Mouse (Mus musculus) C2C12 (cell line): Measurements from ENCODE around the gene Rnf185. TPM values are rescaled to one million over a fixed set of nuclear protein-coding genes. Genes with fewer than 3 reads are reported as not detected.

Experiments used
- H3K27me3 ChIP-seq: one replicate; pipeline ENCODE4 v1.6.1; 2011; ENCODE audit not compliant: control insufficient read depth, insufficient read depth, insufficient read length
- H3K36me3 ChIP-seq: one replicate; pipeline ENCODE4 v1.6.1; 2011; ENCODE audit not compliant: control insufficient read depth, insufficient read depth
- H3K4me3 ChIP-seq: one replicate; pipeline ENCODE4 v1.5.1; 2011; ENCODE audit warnings: mild to moderate bottlenecking, control low read depth; ENCODE audit not compliant: poor library complexity, insufficient read depth, severe bottlenecking
- H3K79me2 ChIP-seq: one replicate; pipeline ENCODE4 v1.6.1; 2011; ENCODE audit not compliant: control insufficient read depth, insufficient read depth
- H3K79me3 ChIP-seq: one replicate; pipeline ENCODE4 v1.6.1; 2011; ENCODE audit warnings: low read depth, control low read depth
- H3ac ChIP-seq: one replicate; pipeline ENCODE3; 2011; ENCODE audit warnings: low read depth; ENCODE audit not compliant: control insufficient read depth, insufficient read length
- CEBPB ChIP-seq: IDR thresholded peaks from one replicate; pipeline ENCODE4 v1.6.1; 2011; ENCODE audit warnings: low read depth, mild to moderate bottlenecking, control low read depth, moderate library complexity
- CTCF ChIP-seq: IDR thresholded peaks from one replicate; pipeline ENCODE4 v1.5.1; 2011; ENCODE audit not compliant: control insufficient read depth, insufficient read depth, insufficient read length
- FOSL1 ChIP-seq: IDR thresholded peaks from one replicate; pipeline ENCODE4 v1.8.0; 2011; ENCODE audit warnings: mild to moderate bottlenecking, low read length; ENCODE audit not compliant: poor library complexity, insufficient read depth, severe bottlenecking
- MAX ChIP-seq: IDR thresholded peaks from one replicate; pipeline ENCODE4 v1.6.1; 2011; ENCODE audit warnings: mild to moderate bottlenecking, control low read depth
- MYOD1 ChIP-seq: IDR thresholded peaks from one replicate; pipeline ENCODE4 v1.6.1; 2011; ENCODE audit warnings: low read depth; ENCODE audit not compliant: control insufficient read depth, insufficient read length
- MYOG ChIP-seq: IDR thresholded peaks from one replicate; pipeline ENCODE4 v1.6.1; 2011; ENCODE audit not compliant: control insufficient read depth, insufficient read length; ENCODE audit errors: extremely low read depth
- USF1 ChIP-seq: IDR thresholded peaks from one replicate; pipeline ENCODE4 v1.6.1; 2011; ENCODE audit warnings: low read depth, mild to moderate bottlenecking, control low read depth, moderate library complexity
- polyA plus RNA-seq: library from polyadenylated mRNA; unstranded; fragments of >200 nt; fragmentation: generic; extraction: Trizol; gene quantifications from one replicate; pipeline ENCODE4 v1.2.1, GENCODE M21; 2012; ENCODE audit warnings: missing spikeins

Gene Rnf185
- polyA plus RNA-seq, 1 experiment: 18.9 TPM

DNA sequence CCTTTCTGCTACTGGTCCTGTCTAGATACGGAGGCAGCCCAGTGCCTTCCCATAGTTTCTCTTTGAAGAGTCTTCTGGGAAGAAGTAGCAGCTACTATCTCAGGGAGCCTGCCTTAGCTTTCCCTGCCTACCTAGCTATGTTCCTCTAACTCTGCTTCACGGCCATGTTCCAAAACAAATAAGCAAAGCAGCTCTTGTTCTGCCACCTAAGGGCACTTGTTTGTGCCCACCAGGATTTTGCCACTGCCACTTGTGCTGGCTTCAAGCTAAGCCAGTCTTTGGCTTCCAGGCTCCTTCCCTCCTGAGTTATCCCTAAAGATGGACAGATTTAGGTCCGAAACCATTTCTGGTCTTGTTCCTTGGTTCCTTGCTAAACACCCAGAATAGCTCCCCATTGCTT, 40.1 kb downstream of the Rnf185 start:
- Histone ChIP-seq H3K4me3 (no peak overlapping the region), H3K27me3 (no peaks in the 10 kb centered on the region), H3ac (no peak overlapping the region), H3K79me3 (peaks cover 15% of the 10 kb centered on the region), H3K36me3 (peaks cover 24% of the 10 kb centered on the region), H3K79me2 (peaks cover 18% of the 10 kb centered on the region)
- no peak for TF ChIP-seq USF1
- no peak for TF ChIP-seq CTCF
- TF ChIP-seq MAX: no peak
- no peak for TF ChIP-seq FOSL1
- TF ChIP-seq MYOG: no peak
- TF ChIP-seq CEBPB: no peak
- no peak for TF ChIP-seq MYOD1

DNA sequence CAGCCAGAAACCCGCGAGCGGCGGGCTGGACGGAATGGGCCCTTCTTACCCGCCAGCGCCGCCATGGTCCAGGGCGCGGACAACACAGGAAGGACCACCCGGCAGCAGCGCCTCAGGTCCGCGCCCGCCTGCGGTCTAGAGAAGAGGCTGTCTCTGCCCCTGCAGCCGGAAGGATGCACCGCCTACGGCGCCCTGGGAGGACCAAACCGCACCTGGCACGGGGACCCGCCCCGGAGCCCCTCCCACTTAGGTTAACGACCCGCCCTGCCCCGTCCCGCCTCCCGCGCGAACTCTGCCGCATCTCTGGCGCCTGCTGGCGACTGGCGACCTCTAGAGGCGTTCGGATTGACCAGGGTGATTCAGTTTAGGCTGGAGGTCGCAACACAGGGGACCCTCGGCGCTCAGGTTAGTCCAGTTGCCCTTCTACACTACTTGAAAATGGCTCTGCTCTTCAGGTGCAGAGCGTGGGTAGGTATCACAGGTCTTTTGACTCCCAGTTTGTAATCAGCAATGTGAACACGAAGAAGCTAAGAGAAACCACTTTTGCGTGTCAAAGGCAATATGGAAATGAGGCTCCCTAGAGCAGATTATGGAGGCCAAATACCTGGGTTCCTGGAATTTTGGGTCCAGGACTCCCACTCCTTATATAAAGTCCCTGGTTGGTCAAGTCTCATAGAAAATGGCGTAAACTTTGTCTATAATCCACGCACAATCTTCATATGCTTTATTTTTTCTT, 43.0 kb downstream of the Rnf185 start, which contains the start of gene Limk2:
Gene Limk2, minus strand, starts transcription at position 193 of the 736 bp plus-strand sequence.
- H3K36me3 ChIP-seq: peaks cover 10% of the 10 kb centered on the region
- no peaks in the 10 kb centered on the region for H3K27me3 ChIP-seq
- no peak for TF ChIP-seq USF1
- TF ChIP-seq CTCF: peak; percentile 69
- H3K79me3 ChIP-seq: peaks cover 31% of the 10 kb centered on the region
- H3K79me2 ChIP-seq: peaks cover 48% of the 10 kb centered on the region
- H3K4me3 ChIP-seq: peak within 1 kb of the TSS; percentile 90
- H3ac ChIP-seq: peak within 1 kb of the TSS; percentile 69

DNA sequence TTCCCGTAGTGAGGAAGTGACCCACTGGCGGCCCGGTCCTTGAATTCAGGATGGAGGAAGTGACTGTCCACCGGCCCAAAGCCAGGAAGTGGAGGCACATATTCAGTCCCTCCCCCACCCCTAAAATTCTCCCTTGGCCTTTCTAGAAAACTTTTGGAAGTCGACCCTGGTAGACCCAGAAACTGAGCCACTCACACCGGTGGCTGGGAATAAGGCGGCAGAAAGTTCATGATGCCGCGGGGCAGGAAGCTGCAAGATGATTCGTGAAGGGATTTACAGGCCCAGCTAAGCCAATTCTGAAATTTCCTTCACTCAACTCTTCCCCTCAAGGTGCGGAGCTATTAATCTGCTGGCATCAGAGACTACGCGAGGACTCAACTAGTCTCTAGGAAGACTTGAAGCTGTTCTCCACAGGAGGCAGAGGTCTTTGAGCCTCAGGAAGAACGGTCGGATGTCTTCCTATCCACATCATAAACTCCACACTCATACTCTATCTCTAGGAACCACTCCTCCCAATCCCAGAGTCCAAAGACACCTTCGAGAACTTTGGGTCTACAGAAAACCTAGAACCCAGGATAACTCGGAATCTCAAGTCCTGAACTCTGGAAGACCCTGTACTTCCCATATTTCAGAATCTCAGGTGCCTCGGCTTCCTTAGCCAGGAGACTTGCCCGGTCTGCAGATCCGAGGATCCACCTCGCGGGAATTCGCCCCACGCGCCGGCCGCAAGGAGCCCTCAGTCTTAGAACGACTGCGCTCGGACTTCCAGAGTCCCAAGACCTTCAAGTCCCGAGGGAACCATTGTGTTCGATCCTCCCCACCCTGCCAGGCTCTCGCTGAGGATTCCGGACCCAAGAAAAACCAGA, 43.8 kb downstream of the Rnf185 start:
- TF ChIP-seq MYOG (no peak), USF1 (no peak), CTCF (no peak), FOSL1 (no peak), MYOD1 (no peak), MAX (no peak), CEBPB (no peak)

DNA sequence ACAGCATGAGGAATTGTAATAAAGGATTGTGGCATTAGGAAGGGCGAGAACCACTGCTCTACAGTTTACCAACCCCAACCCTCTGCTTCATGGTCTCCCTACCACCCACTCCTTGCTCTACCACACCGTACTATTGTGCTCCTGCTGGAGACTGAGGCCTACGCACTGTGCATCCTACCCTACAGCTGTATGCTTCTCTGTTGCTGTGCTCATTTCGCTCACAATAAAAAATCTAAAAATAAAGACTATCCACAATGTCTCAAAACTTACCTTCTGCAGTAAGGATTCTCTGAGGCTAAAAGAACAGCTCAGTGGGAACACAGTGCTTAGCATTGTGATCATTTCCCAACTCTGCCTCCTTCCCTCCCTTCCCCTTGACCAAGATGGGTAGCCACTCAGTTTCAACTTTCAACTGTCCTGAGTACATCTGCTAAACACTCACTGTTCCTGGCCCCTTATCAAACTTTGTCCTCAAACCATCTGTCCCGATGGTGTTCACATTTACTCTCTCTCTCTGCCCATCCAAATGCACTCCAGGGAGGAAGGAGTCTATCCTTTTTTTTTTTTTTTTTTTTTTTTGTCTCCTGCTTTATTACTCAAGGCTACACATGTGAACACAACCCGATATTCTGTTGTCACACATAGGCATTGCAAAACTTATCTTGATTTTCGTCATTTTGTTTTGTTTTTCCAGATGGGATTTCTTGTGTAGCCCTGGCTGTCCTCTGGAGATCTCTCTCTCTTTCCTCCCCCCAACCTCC, 47.7 kb downstream of the Rnf185 start:
- Histone ChIP-seq H3K79me3 (peaks cover 33% of the 10 kb centered on the region), H3K79me2 (peaks cover 78% of the 10 kb centered on the region), H3K27me3 (no peaks in the 10 kb centered on the region), H3ac (no peak overlapping the region), H3K36me3 (peaks cover 5% of the 10 kb centered on the region), H3K4me3 (no peak overlapping the region)
- TF ChIP-seq MYOD1: no peak
- no peak for TF ChIP-seq CEBPB
- TF ChIP-seq MYOG: no peak
- no peak for TF ChIP-seq FOSL1
- TF ChIP-seq USF1: no peak
- TF ChIP-seq MAX: no peak
- no peak for TF ChIP-seq CTCF

More for the DNA sequence above, 43.8 kb downstream of the Rnf185 start:
- H3K79me2 ChIP-seq: peaks cover 56% of the 10 kb centered on the region
- H3K27me3 ChIP-seq: no peaks in the 10 kb centered on the region
- H3K36me3 ChIP-seq: peaks cover 5% of the 10 kb centered on the region
- H3ac ChIP-seq: peak overlapping the region; percentile 69
- peak overlapping the region; percentile 90 for H3K4me3 ChIP-seq
- H3K79me3 ChIP-seq: peaks cover 33% of the 10 kb centered on the region

DNA sequence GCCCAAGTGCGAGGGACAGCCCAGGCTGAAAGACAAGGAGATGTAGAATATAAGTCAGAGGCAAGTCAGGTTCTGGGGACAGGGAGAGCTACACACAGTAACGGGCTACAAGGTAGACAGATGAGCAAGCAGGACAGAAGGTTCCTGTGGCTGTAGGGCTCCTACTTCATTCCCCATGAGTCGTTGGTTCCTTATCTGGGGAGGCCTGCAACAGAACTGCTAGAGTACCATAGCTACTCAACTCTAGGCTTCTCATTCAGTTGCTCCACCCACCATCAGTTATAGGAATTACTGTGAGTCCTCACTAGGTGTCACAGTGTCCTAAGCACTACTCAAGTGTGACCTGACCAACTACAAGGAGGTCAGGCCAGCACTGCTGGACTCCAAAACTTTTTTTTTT, 49.1 kb downstream of the Rnf185 start:
- H3K79me2 ChIP-seq: peaks cover 77% of the 10 kb centered on the region
- peaks cover 5% of the 10 kb centered on the region for H3K36me3 ChIP-seq
- no peak overlapping the region for H3K4me3 ChIP-seq
- H3K79me3 ChIP-seq: peaks cover 30% of the 10 kb centered on the region
- no peaks in the 10 kb centered on the region for H3K27me3 ChIP-seq
- TF ChIP-seq USF1 (no peak), MYOD1 (no peak), MAX (no peak), FOSL1 (no peak), CTCF (no peak), MYOG (no peak), CEBPB (no peak)
- no peak overlapping the region for H3ac ChIP-seq
